Mouse (Mus musculus): Measurements from ENCODE around the gene Gabrq.

- no peak for TF ChIP-seq CTCF (IDR thresholded peaks at IDR 0.05; ENCODE audit: control insufficient read depth, insufficient read depth, insufficient read length)
- no peak for TF ChIP-seq USF1 (IDR thresholded peaks at IDR 0.05; ENCODE audit: low read depth)
- no peak for TF ChIP-seq MAX (IDR thresholded peaks at IDR 0.05)
- TF ChIP-seq FOSL1 (IDR thresholded peaks at IDR 0.05; ENCODE audit: insufficient read depth, low read length, poor library complexity, severe bottlenecking) = no peak
Observed at GRCm38 (mm10) chrX:72789558-72789871, 35.5 kb upstream of the Gabrq start.

Measured in C2C12 (cell line).